Mouse (Mus musculus): ENCODE results near the gene Kmt2e.

Gene Kmt2e

GRCm38 (mm10) chr5:23433720-23434597 is at the start of gene Kmt2e:
Gene Kmt2e, plus strand, starts transcription at chr5:23434441.
- in situ Hi-C loops (cut with MboI, MseI), result loop anchor here in 1 of 2 experiments (25.0 kb wide), 3 partner anchors 1028 to 1403 kb away; partner anchors contain the start of genes Agap3, Nub1 and Rheb

DNA sequence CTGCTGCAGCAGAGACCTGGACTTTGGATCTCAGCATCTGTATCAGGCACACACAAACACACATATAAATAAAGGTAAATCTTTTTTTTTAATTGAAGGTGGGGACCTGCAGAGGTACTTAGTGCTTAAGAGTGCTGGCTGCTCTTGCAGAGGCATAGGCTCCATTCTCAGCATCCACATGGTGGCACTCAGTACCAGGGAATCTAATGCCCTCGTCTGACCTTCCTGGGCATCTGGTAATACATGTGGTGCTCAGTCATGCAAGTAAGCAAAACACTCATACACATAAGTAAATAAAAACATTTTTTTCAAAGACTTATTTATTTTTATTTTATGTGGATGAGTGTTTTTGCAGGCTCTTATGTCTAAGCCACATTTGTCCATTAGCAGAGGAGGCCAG is 49.1 kb upstream of the Kmt2e start:
- in situ Hi-C loops (cut with MboI, MseI), result no loop called here

DNA sequence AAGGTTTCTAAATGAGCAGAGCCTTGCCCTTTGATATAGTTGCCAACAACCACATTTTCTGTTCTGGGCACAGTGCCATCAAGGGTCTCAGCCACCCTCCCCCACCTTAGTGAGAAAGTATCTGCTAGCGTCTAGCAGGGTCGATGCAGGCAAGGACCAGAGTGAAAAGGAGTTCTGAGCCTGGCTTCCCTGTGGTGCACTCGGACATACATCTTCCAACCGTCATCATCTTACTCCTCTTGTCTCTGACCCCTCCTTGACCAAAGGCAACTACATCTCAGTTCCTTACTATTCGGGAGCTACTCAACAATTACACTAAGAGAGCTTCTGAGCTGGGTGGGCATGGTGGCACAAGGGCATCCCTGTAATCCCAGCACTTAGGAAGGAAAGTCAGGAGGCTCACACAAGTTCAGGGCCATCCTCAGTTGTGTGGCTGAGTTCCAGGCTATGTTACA is 48.5 kb upstream of the Kmt2e start:
- in situ Hi-C loops (cut with MboI, MseI), result no loop called here

DNA sequence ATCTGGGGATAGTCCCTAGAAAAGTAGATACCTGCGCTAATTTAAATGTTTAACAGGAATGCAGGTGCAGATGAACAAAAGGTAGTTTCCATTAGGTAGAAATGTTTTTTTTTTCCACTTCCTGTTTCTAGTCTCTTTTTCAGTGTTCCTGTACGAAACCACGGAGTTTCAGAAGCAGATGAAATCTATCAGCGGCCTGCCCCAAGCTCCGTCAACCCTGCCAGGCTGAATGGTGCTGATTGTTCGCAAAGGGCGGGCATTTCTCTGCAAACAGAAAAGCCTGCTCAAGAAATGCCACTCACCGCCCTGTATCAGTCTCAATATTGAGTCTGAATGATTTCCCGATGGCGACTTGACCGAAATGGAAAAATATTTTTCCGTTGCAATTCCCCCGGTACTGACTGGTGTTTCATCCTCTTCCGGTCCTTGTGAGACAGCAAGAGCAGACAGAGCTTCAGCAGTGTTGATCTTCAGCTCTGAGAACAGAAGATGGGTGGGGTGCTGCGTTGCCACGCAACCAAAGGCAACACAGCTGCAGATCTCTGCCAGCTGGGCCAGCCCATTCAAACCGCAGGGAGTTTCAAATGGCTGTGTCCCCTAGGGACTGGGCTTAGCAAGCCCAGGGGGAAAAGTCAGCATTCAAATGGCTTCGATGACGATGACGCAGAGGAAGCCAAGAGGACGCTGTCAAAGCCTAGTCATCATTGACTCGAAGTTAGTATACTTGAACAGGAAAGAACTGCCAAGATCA is 47.5 kb upstream of the Kmt2e start:
- in situ Hi-C loops (cut with MboI, MseI), result no loop called here

- in situ Hi-C loops (cut with MboI, MseI), result no loop called here
These were observed 47.0 kb upstream of the Kmt2e start for GRCm38 (mm10) chr5:23387313-23387666.

DNA sequence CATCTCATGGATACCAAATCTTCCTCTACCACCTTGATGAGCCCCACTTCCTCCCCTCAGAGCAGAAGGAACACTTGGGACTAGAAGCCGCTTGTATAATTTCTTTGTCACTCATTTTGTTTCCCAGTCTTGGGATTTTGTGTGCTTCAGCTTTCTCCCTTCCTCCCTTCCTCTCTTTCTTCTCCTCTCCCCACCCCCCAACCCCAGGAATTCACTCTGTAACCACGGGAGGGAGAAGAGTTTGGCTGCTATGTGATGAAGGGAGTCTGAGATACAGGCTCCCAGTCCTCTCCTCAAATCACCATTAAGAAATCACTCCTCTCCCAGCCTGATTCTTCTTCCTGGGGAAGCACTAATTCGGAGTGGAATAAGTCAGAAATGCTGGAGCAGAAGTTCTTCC is 46.1 kb upstream of the Kmt2e start:
- in situ Hi-C loops (cut with MboI, MseI), result no loop called here

- in situ Hi-C loops (cut with MboI, MseI), result no loop called here
These were observed 44.5 kb upstream of the Kmt2e start for GRCm38 (mm10) chr5:23389601-23390305.

GRCm38 (mm10) chr5:23391714-23392113 is 42.5 kb upstream of the Kmt2e start:
- in situ Hi-C loops (cut with MboI, MseI), result no loop called here

DNA sequence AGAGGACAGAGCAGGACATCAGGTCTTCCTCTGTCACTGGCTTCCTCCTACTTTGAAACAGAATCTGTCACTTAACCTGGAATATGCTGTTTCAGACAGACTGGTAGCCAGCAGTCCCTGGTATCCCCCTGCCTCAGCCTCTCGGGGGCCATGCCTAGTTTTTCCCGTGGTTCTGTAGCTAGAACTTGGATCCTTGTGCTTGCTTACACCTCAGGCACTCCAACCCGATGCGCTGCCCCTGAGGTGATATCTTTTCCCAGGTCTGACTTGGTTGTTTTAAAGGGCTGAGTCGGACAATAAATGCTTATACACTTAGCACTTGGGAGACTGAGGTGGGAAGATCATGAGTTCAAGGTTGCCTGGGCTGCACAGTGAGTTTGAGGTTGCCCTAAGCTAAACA is 40.4 kb upstream of the Kmt2e start:
- in situ Hi-C loops (cut with MboI, MseI), result no loop called here

DNA sequence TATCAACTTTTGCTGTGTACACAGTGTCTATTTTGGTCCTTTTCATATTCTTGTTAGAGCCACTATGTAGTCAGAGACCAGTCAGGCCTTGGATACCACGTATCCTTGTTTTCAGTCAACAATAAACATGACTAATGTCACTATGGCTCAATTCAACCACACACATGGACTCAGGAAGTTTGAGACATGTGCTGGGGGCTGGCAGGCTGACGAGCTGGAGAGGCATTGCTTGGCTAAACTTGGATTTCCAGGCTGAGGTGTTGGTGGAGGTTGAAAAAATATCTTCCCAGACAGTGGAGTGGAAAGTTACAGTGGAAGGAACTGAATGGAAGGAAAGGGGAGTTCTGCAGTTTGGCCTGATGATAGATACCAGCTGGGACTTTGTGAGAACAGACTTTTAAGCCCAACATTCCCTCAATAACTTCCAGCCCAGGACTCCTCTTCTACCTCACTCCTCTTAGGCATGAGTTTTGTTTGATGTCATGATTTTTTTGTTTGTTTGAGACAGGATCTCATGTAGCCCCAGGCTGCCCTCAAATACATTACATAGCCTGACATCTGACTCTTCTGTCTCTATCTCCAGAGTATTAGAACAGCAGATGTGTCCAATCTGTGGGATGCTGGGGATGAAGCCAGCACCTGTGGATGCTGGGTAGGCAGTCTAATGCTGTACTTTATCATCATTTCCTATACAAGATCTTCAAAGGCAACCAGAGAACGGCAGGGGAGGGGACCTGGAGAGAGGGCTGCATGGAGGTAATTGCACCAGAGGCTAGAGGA is 39.7 kb upstream of the Kmt2e start:
- in situ Hi-C loops (cut with MboI, MseI), result no loop called here

- in situ Hi-C loops (cut with MboI, MseI), result no loop called here
These were observed 38.5 kb upstream of the Kmt2e start for GRCm38 (mm10) chr5:23395721-23396120.

GRCm38 (mm10) chr5:23396756-23397155 is 37.5 kb upstream of the Kmt2e start:
- in situ Hi-C loops (cut with MboI, MseI), result no loop called here

GRCm38 (mm10) chr5:23400156-23400555 is 34.1 kb upstream of the Kmt2e start:
- in situ Hi-C loops (cut with MboI, MseI), result loop anchor here in 1 of 2 experiments (25.0 kb wide), 1 partner anchor 1187 kb away; the partner anchor contains the start of genes Abcf2 and Chpf2

- in situ Hi-C loops (cut with MboI, MseI), result loop anchor here in 1 of 2 experiments (25.0 kb wide), 1 partner anchor 1186 kb away; the partner anchor contains the start of genes Abcf2 and Chpf2
These were observed 33.4 kb upstream of the Kmt2e start for GRCm38 (mm10) chr5:23400868-23401267.

GRCm38 (mm10) chr5:23401368-23401767 is 32.9 kb upstream of the Kmt2e start:
- in situ Hi-C loops (cut with MboI, MseI), result loop anchor here in 1 of 2 experiments (25.0 kb wide), 1 partner anchor 1186 kb away; the partner anchor contains the start of genes Abcf2 and Chpf2

DNA sequence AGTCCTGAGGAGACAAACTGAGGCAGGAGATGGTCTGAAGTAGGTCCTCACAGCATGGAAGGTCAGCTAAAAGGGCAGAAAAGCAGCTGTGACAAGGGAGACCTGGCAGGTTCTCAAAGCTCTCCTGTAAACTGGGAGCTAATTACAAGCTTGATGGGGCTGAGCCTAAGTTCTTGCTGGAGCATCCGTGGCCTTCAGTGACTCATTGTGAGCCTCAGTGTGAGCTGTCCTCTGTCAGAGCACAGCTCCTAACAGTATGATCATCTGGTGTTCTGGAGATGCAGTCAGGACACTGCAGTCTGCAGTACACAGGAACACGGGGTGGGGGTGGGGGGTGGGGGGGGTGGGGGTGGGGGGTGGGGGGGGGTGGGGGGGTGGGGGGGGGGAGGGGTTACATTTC is 32.2 kb upstream of the Kmt2e start:
- in situ Hi-C loops (cut with MboI, MseI), result loop anchor here in 1 of 2 experiments (25.0 kb wide), 1 partner anchor 1185 kb away; the partner anchor contains the start of genes Abcf2 and Chpf2

DNA sequence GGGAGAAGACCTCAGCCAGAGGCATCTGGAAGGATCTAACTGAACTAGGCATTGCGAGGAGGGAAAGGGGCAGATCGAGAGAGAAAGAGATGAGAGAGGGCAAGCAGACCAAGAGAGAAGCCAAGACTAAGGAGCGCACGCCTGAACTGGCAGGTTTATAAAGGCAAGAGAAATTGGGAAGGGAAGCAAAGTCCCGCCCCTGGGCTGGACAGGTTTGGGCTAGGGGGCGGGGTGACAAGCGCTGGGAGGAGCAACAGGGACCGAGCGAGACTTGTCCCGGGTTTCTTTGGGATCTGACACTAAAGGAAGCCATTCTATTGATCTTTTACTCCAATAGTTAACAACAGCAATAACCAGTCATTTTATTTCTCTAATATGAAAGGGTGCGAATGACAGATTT is 31.1 kb upstream of the Kmt2e start:
- in situ Hi-C loops (cut with MboI, MseI), result loop anchor here in 1 of 2 experiments (25.0 kb wide), 1 partner anchor 1184 kb away; the partner anchor contains the start of genes Abcf2 and Chpf2

GRCm38 (mm10) chr5:23405666-23406404 is 28.4 kb upstream of the Kmt2e start:
- in situ Hi-C loops (cut with MboI, MseI), result loop anchor here (5.0 to 25.0 kb wide), 2 partner anchors 46 to 1181 kb away; partner anchors contain the start of genes Abcf2 (in 1 of the 2) and Chpf2 (in 1 of the 2)

DNA sequence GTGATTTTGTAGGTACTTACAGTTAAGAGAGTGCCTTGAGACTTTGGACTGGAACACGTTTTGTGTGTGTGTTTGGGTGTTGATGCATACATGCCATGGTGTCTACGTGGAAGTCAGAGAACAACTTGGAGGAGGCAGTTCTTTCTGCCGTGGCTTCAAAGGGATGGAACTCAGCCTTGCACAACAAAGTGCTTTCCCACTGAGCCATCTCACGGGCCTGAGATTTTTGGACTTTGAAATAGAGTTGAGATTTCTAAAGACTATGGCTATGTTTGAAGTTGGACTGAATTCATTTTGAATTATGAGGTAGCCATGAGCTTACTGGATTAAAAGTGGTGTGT is 27.9 kb upstream of the Kmt2e start:
- in situ Hi-C loops (cut with MboI, MseI), result loop anchor here (5.0 to 25.0 kb wide), 2 partner anchors 46 to 1181 kb away; partner anchors contain the start of genes Abcf2 (in 1 of the 2) and Chpf2 (in 1 of the 2)

GRCm38 (mm10) chr5:23408106-23408505 is 26.1 kb upstream of the Kmt2e start:
- in situ Hi-C loops (cut with MboI, MseI), result loop anchor here (5.0 to 25.0 kb wide), 2 partner anchors 44 to 1179 kb away; partner anchors contain the start of genes Abcf2 (in 1 of the 2) and Chpf2 (in 1 of the 2)
